Mouse (Mus musculus): ENCODE data around the gene Tnfrsf26.

DNA sequence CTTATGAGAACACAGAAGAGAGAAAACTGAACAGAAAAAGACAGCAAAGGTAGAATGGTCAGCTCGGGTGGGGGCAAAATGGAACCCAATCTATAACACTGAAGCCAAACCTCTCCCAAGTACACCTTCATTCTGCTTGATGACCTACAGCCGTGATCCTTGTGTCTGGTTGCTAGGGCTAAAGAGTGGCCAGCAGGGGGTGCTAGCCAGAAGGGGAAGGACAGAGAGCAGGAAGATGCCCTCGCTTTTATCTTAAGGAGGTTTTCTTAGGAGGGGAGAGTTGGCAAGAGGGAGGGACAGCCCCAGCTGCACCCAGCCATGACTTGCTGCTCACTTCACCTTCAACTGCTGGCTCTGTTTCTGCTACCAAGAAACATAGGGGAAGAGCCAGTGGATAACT is 44.6 kb downstream of the Tnfrsf26 start:
- TF ChIP-seq POLR2A (IDR thresholded peaks at IDR 0.05; ENCODE audit: extremely low read depth, insufficient read depth, low read length), result no peak
- peak; percentile 73 for TF ChIP-seq CTCF (IDR thresholded peaks at IDR 0.05; ENCODE audit: extremely low read depth, insufficient read depth, low read length)
